Mouse (Mus musculus): ENCODE measurements around the gene L3mbtl4.
"Not testable (repeated sequence)": the region's sequence is repeated elsewhere in the genome, so short reads cannot be mapped to it uniquely, and the experiment has no call there.

The L3mbtl4 gene

DNA sequence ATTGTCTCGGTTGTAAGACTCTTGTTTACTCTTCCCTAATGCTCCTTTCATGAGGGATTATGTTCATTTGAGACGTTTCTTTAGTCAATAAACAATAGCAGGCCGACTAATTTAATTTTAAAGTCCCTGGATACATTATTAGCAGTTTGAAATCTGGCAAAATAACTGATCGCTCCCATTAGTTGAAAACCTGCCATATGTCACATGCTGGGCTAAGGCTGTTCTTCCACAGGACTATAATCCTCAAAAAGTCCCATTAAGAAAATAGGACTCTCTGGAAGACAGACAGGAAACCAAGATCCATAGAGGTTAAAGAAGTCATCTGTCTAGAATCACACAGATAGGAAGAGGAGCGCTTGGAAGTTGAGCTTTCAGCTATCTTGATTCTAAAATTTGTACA lies 114.9 kb downstream of the L3mbtl4 start:
- in situ Hi-C loops (cut with MboI, MseI): no loop called here

DNA sequence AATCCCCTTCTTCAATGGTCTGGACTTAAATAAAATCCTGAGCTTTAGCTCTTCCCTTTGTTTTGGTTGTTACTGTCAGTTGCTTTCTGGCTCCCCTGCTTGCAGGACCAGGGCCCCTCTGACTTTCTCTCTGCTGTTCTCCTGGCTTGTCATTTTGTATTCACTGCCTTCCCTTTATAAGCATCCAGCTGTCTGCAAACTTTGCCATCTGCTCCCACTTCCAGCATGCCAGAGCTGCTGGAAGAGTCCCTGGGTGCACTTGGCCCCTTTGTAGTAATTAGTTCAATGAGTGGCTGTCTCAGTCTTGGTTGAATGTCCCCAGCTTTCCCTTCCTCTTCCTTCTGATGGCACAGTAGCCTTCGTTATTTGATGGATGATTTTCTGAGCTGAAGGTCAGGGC lies 132.4 kb downstream of the L3mbtl4 start:
- in situ Hi-C loops (cut with MboI, MseI): no loop called here

DNA sequence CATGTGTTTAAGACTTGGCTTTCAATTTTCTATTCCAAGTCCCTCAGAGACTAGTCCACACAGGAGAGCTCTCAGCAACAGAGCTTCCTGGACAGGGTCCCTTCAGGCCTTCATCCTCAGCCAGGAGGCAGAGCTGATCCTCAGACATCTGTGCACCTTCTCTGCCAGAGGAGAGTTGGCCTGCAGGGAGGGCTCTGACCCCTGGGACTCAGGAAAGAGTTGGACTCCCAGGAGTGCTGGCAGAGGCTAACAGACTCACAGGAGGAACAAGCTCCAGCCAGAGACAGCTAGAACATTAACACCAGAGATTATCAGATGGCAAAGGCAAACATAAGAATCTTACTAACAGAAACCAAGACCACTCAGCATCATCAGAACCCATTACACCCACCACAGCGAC lies 133.5 kb downstream of the L3mbtl4 start:
- in situ Hi-C loops (cut with MboI, MseI): not testable (repeated sequence)

GRCm38 (mm10) chr17:68422663-68423498 lies 149.3 kb downstream of the L3mbtl4 start:
- in situ Hi-C loops (cut with MboI, MseI): no loop called here

- in situ Hi-C loops (cut with MboI, MseI): no loop called here
Observed at GRCm38 (mm10) chr17:68433576-68433975, 160.0 kb downstream of the L3mbtl4 start.

DNA sequence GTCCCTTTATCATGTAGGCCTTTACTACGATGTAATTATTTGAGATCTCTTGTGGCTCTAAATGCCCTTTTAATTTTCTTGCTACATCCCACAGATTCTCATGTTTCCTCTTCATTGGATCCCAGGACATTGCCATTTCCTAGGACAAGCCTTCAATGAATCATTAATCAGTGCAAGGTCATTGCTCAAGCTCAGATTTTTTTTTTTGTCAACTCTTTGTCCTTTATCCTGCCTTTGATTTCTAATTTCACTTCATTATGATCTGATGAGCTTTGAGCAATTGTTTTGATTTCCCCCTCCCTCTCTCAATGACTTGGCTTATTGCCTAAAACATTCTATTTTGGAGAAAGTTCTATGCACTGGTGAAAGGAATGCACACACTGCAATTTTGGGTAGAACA lies 177.3 kb downstream of the L3mbtl4 start:
- in situ Hi-C loops (cut with MboI, MseI): no loop called here

DNA sequence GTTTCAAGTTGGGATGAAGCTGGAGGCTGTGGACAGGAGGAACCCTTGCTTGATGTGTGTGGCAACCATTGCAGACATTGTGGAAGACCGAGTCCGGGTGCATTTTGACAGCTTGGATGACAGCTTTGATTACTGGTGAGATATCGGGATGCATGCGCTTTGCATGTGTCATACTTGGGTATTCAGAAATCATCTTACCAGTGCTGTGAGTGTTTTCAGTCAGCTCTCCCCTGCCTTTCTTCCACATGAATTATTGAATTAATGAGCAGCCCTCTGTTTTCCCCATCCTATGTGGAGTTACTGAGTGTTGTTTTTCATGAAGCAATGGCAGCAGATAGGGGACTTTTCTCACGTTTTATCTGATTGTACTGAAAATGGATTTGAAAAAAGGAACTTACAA lies 187.9 kb downstream of the L3mbtl4 start:
- in situ Hi-C loops (cut with MboI, MseI): no loop called here

DNA sequence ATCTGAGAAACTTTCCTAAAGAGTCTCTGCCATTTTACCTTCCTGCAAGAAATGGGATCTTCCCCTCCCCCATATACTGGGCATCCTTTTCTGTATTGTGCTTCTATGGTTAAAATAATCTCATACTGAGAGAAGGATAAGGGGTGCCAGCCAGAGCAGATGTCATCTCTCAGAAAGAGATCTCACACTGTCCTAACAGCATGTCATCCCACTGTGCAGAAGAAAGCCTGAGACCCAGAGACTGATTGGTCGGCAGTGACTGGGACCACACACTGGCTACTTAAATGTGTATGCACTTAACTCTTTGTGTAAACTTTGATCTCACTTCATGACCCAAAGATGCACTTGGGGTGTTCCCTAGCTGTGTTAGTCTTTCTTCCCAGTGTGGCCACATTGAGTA lies 193.7 kb downstream of the L3mbtl4 start:
- in situ Hi-C loops (cut with MboI, MseI): no loop called here

GRCm38 (mm10) chr17:68490065-68490691 lies 216.6 kb downstream of the L3mbtl4 start:
- in situ Hi-C loops (cut with MboI, MseI): no loop called here

DNA sequence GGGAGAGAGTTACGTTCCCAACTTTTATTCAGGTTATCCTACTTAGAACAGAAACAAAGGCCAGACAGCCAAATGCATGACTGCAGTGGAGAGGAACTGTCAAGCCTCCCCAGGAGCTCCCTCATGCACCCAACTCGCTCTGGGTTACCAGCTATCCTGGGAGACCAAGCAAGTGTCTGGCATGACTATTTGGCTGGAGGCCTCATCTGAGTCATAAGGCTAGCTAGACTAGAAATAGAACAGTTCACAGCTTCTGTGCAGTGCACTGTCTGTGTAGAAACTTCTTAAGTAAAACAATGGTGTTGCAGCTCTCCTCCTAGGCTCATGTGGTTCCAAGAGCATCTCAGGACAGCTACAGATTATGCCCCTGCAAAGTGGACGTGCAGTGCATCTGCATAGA lies 218.6 kb downstream of the L3mbtl4 start:
- in situ Hi-C loops (cut with MboI, MseI): no loop called here

- in situ Hi-C loops (cut with MboI, MseI): not testable (repeated sequence)
Observed at GRCm38 (mm10) chr17:68502998-68503397, 229.4 kb downstream of the L3mbtl4 start.

DNA sequence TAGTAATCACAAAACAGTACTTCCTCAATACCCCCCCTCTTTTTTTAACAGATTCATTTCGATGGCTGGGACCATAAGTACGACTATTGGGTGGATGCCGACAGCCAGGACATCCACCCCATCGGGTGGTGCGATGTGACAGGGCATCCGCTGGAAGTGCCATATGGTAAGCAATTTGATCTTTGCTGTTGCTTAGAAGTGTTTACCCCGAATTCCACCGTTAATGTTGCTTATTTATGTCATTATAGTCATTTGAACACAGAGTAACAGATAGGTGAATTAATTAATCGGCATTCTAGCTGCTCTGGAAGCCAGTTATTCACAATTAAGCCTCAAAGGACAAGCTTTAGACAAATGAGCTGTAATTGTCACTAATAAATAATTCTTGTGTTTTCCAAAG lies 286.1 kb downstream of the L3mbtl4 start:
- in situ Hi-C loops (cut with MboI, MseI): loop anchor here (10.0 kb wide), 1 partner anchor 1615 kb away; no protein-coding TSS in a partner anchor

GRCm38 (mm10) chr17:68560264-68560663 lies 286.7 kb downstream of the L3mbtl4 start:
- in situ Hi-C loops (cut with MboI, MseI): loop anchor here (10.0 kb wide), 1 partner anchor 1615 kb away; no protein-coding TSS in a partner anchor

GRCm38 (mm10) chr17:68571806-68572205 lies 298.2 kb downstream of the L3mbtl4 start:
- in situ Hi-C loops (cut with MboI, MseI): no loop called here

- in situ Hi-C loops (cut with MboI, MseI): no loop called here
Observed at GRCm38 (mm10) chr17:68585195-68585594, 311.6 kb downstream of the L3mbtl4 start.

DNA sequence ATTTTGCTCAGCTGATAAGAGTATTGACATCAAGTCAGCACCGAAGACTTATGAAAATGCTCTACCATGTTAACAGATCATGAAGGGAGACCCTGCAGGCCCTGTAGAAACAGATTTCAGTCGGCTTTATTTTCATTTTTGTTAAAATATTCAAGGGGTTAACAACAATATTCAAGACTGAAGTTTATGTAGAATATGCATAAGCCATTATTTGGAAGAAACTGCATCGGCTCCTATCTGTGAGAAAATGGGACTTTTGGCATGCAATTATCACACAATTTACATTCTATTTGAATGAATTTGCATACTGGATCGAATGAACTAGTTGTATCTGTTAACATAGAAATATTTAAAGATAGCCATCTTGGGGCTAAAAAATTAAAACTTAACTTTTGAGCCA lies 318.0 kb downstream of the L3mbtl4 start:
- in situ Hi-C loops (cut with MboI, MseI): no loop called here

- in situ Hi-C loops (cut with MboI, MseI): loop anchor here (10.0 kb wide), 1 partner anchor 1912 kb away; no protein-coding TSS in a partner anchor
Observed at GRCm38 (mm10) chr17:68602744-68603143, 329.1 kb downstream of the L3mbtl4 start.

DNA sequence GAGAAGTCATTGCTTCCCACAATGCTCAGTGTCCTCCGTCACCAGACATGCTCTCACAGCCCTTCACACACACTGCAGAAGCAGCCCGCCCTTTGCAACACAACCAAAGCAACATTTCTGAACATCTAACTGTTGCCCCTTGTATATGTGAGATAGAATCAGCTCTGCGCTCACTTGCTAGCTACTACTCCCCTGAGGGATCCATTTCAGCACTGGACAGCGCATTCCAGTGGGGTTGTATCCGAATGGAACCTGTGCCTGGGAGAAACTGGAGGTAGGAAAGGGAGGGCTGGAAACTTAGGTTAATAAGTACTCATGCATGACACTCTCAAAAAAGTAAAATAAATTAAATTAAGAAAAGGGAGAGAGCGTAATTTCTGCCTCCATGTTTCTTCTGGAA lies 334.1 kb downstream of the L3mbtl4 start:
- in situ Hi-C loops (cut with MboI, MseI): loop anchor here (10.0 kb wide), 1 partner anchor 1907 kb away; no protein-coding TSS in a partner anchor

GRCm38 (mm10) chr17:68611247-68611646 lies 337.6 kb downstream of the L3mbtl4 start:
- in situ Hi-C loops (cut with MboI, MseI): no loop called here

DNA sequence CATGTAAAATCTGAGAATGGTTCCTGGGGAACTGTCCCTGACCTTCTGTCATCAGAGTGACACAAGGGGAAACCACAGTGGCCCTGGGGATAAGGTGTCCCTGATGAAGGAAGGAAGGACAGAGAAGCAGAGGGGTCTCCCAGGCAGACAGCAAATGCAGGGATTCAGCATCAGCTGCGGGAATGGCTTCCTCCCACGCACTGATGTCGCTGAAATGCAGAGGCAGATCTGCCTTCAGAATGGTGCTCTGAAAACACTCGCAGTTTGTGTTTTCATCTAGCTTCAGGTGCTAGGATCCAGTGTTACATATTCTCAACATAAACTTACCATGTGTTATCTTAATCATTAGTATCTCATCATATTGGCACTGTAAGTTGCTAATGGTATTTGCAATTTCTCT lies 351.7 kb downstream of the L3mbtl4 start:
- in situ Hi-C loops (cut with MboI, MseI): no loop called here

DNA sequence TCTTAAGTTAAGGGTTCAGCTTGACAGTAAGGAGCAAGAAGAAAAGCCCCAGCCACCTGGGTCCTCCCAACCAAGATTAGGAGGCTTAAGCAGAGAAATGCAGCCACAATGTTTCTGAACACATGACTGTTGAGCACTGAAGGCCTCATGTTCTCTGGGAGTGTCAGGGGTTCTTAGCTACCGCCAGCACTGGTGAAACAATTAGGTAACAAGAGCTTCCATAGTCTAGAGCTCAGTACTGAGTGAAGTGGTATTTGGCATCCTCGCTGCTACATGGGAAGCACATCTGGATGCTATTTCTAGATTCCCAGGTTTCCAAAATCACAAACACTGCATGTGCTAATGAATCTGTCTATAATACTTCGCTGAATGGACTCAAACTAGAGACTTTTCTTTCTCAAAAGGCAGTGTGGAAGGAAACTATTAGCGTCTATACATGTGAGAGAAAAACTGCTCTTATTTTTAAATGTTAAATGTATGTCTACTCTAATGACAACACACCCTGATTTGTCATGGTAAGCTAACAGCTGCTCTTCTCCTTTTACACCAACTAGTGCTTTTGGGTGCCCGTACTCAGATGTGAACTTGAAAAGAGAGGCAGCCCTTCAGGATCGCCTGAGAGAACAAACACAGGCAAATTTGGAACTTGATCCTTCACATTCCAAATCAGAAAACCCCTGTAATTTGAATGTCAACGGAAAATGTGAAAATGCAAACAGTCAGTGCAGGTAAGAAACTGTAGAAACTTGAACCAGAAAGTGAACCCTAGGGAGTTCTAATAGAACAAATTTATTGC lies 356.2 kb downstream of the L3mbtl4 start:
- in situ Hi-C loops (cut with MboI, MseI): no loop called here

- in situ Hi-C loops (cut with MboI, MseI): no loop called here
Observed at GRCm38 (mm10) chr17:68631396-68631795, 357.8 kb downstream of the L3mbtl4 start.

Measured in T-helper 2 cell (primary cell).